Mouse (Mus musculus) spleen, adult 2 months (tissue): ENCODE measurements at regions not wholly inside any gene's neighbourhood (a gene's known extent, or its start where the extent isn't known, plus 50 kb on each side); places are given as distances from the start of the nearest gene placed in this dataset.

ENCODE experiments used
- DNase-seq, 2 experiments: peaks; one replicate each; pipeline versions ENCODE4 v3.0.0 to v3.0.0-alpha.2; 2012 to 2021; ENCODE audit warnings: low spot score in 2 of 2, low read depth in 1 of 2
- H3K27ac ChIP-seq: fragments of 200-500 bp; 2 replicates; pipeline ENCODE4 v1.5.1; 2012; ENCODE audit warnings: low read length, inconsistent platforms; ENCODE audit not compliant: insufficient read depth
- H3K27me3 ChIP-seq: fragments of 200-500 bp; 2 replicates; pipeline ENCODE4 v1.6.1; 2012; ENCODE audit warnings: mild to moderate bottlenecking, moderate library complexity, low read length, inconsistent platforms; ENCODE audit not compliant: control insufficient read depth, insufficient read depth
- H3K36me3 ChIP-seq: fragments of 200-500 bp; 2 replicates; pipeline ENCODE4 v1.6.1; 2012; ENCODE audit warnings: mild to moderate bottlenecking, low read length, inconsistent platforms; ENCODE audit not compliant: control insufficient read depth, insufficient read depth
- H3K4me1 ChIP-seq: fragments of 200-500 bp; 2 replicates; pipeline ENCODE4 v1.6.1; 2011; ENCODE audit warnings: inconsistent platforms; ENCODE audit not compliant: control insufficient read depth, insufficient read depth, insufficient read length
- H3K4me3 ChIP-seq: fragments of 200-500 bp; 2 replicates; pipeline ENCODE4 v1.5.1; 2011; ENCODE audit warnings: mild to moderate bottlenecking, inconsistent platforms; ENCODE audit not compliant: insufficient read depth, insufficient read length; ENCODE audit errors: extremely low read depth
- CTCF ChIP-seq: fragments of 200-500 bp; IDR thresholded peaks from 2 replicates; pipeline ENCODE4 v1.5.1; 2011; ENCODE audit warnings: mild to moderate bottlenecking, inconsistent platforms; ENCODE audit not compliant: insufficient read depth, insufficient read length, insufficient replicate concordance; ENCODE audit errors: extremely low read depth
- POLR2A ChIP-seq: fragments of 200-500 bp; IDR thresholded peaks from 2 replicates; pipeline ENCODE4 v1.6.1; 2011; ENCODE audit warnings: low read depth, low read length, inconsistent platforms
- WGBS: fragments of 180-500 bp; shearing (Covaris S2); methylation state at CpG from one replicate; pipeline ENCODE4 v1.1.7; 2018; 5-methylcytosine and 5-hydroxymethylcytosine counted together

GRCm38 (mm10) chr17:4212586-4212985 is 516.5 kb upstream of the Nox3 start:
- WGBS: 72% methylated on average over 4 of the region's 4 CpGs
- no peaks in the 10 kb centered on the region for H3K4me1 ChIP-seq
- no peak for DNase-seq
- no peak overlapping the region for H3K4me3 ChIP-seq
- H3K27ac ChIP-seq: no peak overlapping the region
- TF ChIP-seq CTCF: no peak
- no peak for TF ChIP-seq POLR2A
- no peaks in the 10 kb centered on the region for H3K27me3 ChIP-seq
- H3K36me3 ChIP-seq: no peaks in the 10 kb centered on the region

DNA sequence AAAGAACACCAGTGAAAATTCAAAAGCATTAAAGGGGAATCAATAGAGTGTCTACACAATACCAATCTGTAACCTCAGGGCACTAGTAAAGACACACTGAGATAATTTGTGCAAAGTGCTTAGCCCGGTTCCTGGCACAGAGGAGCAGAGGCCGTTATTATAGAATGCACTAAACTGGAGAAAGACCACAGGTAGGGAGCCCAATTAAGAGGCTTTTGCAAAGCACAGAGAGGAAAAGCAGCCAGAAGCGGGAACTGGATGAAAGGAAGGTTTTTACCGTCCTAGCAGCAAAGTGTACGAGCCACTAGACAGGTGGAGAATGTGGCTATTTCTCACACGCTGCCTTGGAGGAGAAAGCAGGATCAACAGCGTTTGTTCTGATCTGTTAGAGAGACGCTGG is 518.9 kb upstream of the Nox3 start:
- Histone ChIP-seq H3K4me1 (no peaks in the 10 kb centered on the region), H3K4me3 (no peak overlapping the region), H3K27me3 (no peaks in the 10 kb centered on the region), H3K27ac (no peak overlapping the region), H3K36me3 (no peaks in the 10 kb centered on the region)
- WGBS: 85% methylated on average over 8 of the region's 8 CpGs
- TF ChIP-seq POLR2A (no peak), CTCF (no peak)
- DNase-seq: no peak

- H3K36me3 ChIP-seq: no peaks in the 10 kb centered on the region
- H3K27ac ChIP-seq: no peak overlapping the region
- TF ChIP-seq CTCF (no peak), POLR2A (no peak)
- H3K4me3 ChIP-seq: no peak overlapping the region
- H3K4me1 ChIP-seq: no peaks in the 10 kb centered on the region
- DNase-seq: no peak
- H3K27me3 ChIP-seq: no peaks in the 10 kb centered on the region
- 88% methylated on average over 4 of the region's 4 CpGs for WGBS
Measured at GRCm38 (mm10) chr17:4216203-4216602, 520.1 kb upstream of the Nox3 start.

GRCm38 (mm10) chr17:4216750-4217149 is 520.7 kb upstream of the Nox3 start:
- no peak overlapping the region for H3K4me3 ChIP-seq
- H3K36me3 ChIP-seq: no peaks in the 10 kb centered on the region
- 92% methylated on average over 8 of the region's 8 CpGs for WGBS

DNA sequence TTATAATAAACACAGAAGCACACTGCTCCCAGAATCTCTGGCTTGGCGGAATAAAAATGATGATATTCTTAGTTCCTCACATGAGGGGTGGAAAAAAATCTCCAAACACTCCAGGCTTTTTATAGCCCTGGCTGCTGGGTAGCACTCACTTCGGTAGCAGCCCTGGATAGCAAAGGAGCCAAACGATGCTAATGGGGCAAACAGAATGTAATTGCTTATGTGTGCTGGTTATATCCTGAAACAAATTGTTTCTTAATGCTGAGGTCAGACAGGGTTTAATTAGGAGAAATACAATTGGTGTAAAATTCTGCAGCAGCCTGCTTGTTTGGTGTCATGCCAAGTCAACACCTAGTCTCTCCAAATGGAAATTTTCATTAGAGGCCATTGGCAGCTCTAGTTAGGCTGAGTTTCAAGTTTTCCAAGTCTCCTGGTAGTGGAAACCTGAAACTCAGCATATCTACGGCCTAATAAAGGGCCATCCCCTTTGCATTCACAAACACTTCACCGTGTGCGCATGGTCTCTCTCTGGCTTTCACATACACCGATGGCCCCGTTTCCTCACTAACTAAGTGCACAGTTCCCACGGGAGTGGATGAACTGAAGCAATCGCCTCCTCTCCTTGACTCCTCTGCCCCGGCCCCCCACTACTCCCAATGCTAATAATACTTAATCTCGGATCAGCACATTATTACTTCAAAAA is 524.8 kb upstream of the Nox3 start:
- TF ChIP-seq CTCF (no peak), POLR2A (no peak)
- no peak overlapping the region for H3K27ac ChIP-seq
- 84% methylated on average over 12 of the region's 12 CpGs for WGBS
- H3K4me1 ChIP-seq: no peaks in the 10 kb centered on the region
- H3K4me3 ChIP-seq: no peak overlapping the region
- H3K27me3 ChIP-seq: no peaks in the 10 kb centered on the region
- DNase-seq: no peak
- H3K36me3 ChIP-seq: no peaks in the 10 kb centered on the region

More at GRCm38 (mm10) chr17:4216750-4217149, 520.7 kb upstream of the Nox3 start:
- no peaks in the 10 kb centered on the region for H3K4me1 ChIP-seq
- no peak overlapping the region for H3K27ac ChIP-seq
- no peak for DNase-seq
- TF ChIP-seq POLR2A (no peak), CTCF (no peak)
- no peaks in the 10 kb centered on the region for H3K27me3 ChIP-seq

DNA sequence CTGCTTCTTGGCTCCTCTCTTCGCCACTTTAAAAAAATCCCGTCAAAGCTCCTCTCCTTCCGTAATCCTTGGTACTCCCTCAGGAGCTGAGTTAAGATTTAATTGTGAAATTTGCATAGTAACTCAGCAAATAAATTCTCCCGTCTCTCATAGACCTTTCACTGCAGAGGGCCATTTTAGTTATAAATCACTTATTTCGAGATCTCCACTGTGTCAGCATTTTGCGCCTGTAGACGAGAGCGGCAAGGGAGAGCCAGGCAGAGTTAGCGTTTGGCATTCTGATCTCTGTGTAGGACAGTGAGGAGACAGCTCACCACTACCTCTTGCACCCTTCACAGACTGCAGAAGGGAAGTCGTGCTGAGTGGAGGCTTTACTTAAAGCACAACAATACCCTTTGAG is 531.8 kb upstream of the Nox3 start:
- Histone ChIP-seq H3K27ac (no peak overlapping the region), H3K27me3 (no peaks in the 10 kb centered on the region), H3K4me3 (no peak overlapping the region), H3K4me1 (no peaks in the 10 kb centered on the region), H3K36me3 (no peaks in the 10 kb centered on the region)
- WGBS: 88% methylated on average over 10 of the region's 10 CpGs
- TF ChIP-seq POLR2A (no peak), CTCF (no peak)
- no peak for DNase-seq

- WGBS: 75% methylated on average over 2 of the region's 2 CpGs
- DNase-seq: no peak
- Histone ChIP-seq H3K27ac (no peak overlapping the region), H3K27me3 (no peaks in the 10 kb centered on the region), H3K4me1 (no peaks in the 10 kb centered on the region), H3K4me3 (no peak overlapping the region), H3K36me3 (no peaks in the 10 kb centered on the region)
- TF ChIP-seq CTCF: no peak
- no peak for TF ChIP-seq POLR2A
Measured at GRCm38 (mm10) chr17:4229969-4230368, 533.9 kb upstream of the Nox3 start.
